Mouse (Mus musculus) hindbrain, embryonic 15.5 days (tissue): ENCODE data around the gene Sec24a. TPM values are rescaled to one million over a fixed set of nuclear protein-coding genes. Genes with fewer than 3 reads are reported as not detected.

Source experiments
- ATAC-seq: fragments of 200-750 bp; cut with Nextera tagmentation; 2 replicates; pipeline ENCODE4 v1.8.0; 2017; ENCODE audit warnings: low read depth, moderate number of reproducible peaks, moderate TSS enrichment; ENCODE audit not compliant: low FRiP score
- H3K27ac ChIP-seq: fragments of 300-500 bp; sonication (generic); replicated peaks from 2 replicates; pipeline ENCODE4 v1.5.1; 2015; ENCODE audit warnings: mild to moderate bottlenecking, inconsistent platforms
- H3K27me3 ChIP-seq: fragments of 300-500 bp; sonication (generic); 2 replicates; pipeline ENCODE4 v1.6.1; 2015; ENCODE audit warnings: control low read depth, inconsistent platforms
- H3K36me3 ChIP-seq: fragments of 300-500 bp; sonication (generic); 2 replicates; pipeline ENCODE4 v1.6.1; 2015; ENCODE audit warnings: control low read depth, inconsistent platforms
- H3K4me1 ChIP-seq: fragments of 300-500 bp; sonication (generic); replicated peaks from 2 replicates; pipeline ENCODE4 v1.6.1; 2015; ENCODE audit warnings: control low read depth, inconsistent platforms
- H3K4me2 ChIP-seq: fragments of 300-500 bp; sonication (generic); 2 replicates; pipeline ENCODE4 v1.6.1; 2015; ENCODE audit warnings: moderate library complexity, mild to moderate bottlenecking, inconsistent platforms
- H3K4me3 ChIP-seq: fragments of 300-500 bp; sonication (generic); 2 replicates; pipeline ENCODE4 v1.5.1; 2015; ENCODE audit warnings: mild to moderate bottlenecking, inconsistent platforms
- H3K9ac ChIP-seq: fragments of 300-500 bp; sonication (generic); 2 replicates; pipeline ENCODE4 v1.6.1; 2015; ENCODE audit warnings: inconsistent platforms
- H3K9me3 ChIP-seq: fragments of 300-500 bp; sonication (generic); 2 replicates; pipeline ENCODE4 v1.6.1; 2016; ENCODE audit warnings: control low read depth, inconsistent platforms
- WGBS: fragments of 180-500 bp; shearing (Covaris S2); methylation state at CpG from one replicate; pipeline ENCODE4 v1.1.7; 2015; 5-methylcytosine and 5-hydroxymethylcytosine counted together
- polyA plus RNA-seq: library from polyadenylated mRNA; unstranded; fragments of >200 nt; fragmentation: Nextera tagmentation; extraction: Ambion mirVana; gene quantifications from 2 replicates; pipeline ENCODE4 v1.2.1, GENCODE M21; 2015

Sec24a gene
- polyA plus RNA-seq, 1 experiment from 2014 or later, result 15.9 TPM

- ATAC-seq, result no peak
- Histone ChIP-seq H3K36me3 (no peaks in the 10 kb centered on the region), H3K4me1 (peaks cover 24% of the 10 kb centered on the region), H3K27me3 (peaks cover 7% of the 10 kb centered on the region; the same call in 1 of the 2 replicates), H3K4me2 (no peak overlapping the region), H3K4me3 (no peak overlapping the region), H3K9ac (no peak overlapping the region), H3K9me3 (no peaks in the 10 kb centered on the region), H3K27ac (no peak overlapping the region)
- WGBS, result 93% methylated on average over 4 of the region's 4 CpGs
These were observed 110.5 kb downstream of the Sec24a start for GRCm38 (mm10) chr11:51652889-51653418.

- no peaks in the 10 kb centered on the region for H3K36me3 ChIP-seq
- ATAC-seq, result peak; percentile 76
- peaks cover 24% of the 10 kb centered on the region for H3K4me1 ChIP-seq
- H3K9ac ChIP-seq, result peak within 1 kb of the TSS; percentile 72
- peaks cover 7% of the 10 kb centered on the region; the same call in 1 of the 2 replicates for H3K27me3 ChIP-seq
- H3K4me2 ChIP-seq, result peak within 1 kb of the TSS; percentile 97
- no peaks in the 10 kb centered on the region for H3K9me3 ChIP-seq
- H3K4me3 ChIP-seq, result peak within 1 kb of the TSS; percentile 66
- WGBS, result under 1% methylated on average over 63 of the region's 70 CpGs
- peak within 1 kb of the TSS; percentile 6 for H3K27ac ChIP-seq
These were observed 112.5 kb downstream of the Sec24a start, which contains the start of the genes N4bp3 and D930048N14Rik for GRCm38 (mm10) chr11:51650691-51651515. TSS of gene N4bp3 (minus strand) at chr11:51650842. TSS of gene D930048N14Rik (plus strand) at chr11:51650954.

- peaks cover 31% of the 10 kb centered on the region for H3K4me1 ChIP-seq
- peak overlapping the region; percentile 66 for H3K4me3 ChIP-seq
- peak overlapping the region; percentile 6; the same call in 1 of the 2 replicates for H3K27ac ChIP-seq
- no peaks in the 10 kb centered on the region for H3K36me3 ChIP-seq
- H3K27me3 ChIP-seq, result peaks cover 7% of the 10 kb centered on the region; the same call in 1 of the 2 replicates
- WGBS, result under 1% methylated on average over 30 of the region's 30 CpGs
- H3K9me3 ChIP-seq, result no peaks in the 10 kb centered on the region
- peak overlapping the region; percentile 72 for H3K9ac ChIP-seq
- peak; percentile 21; the same call in 1 of the 2 replicates for ATAC-seq
- H3K4me2 ChIP-seq, result peak overlapping the region; percentile 97
These were observed 113.2 kb downstream of the Sec24a start for GRCm38 (mm10) chr11:51650261-51650660.

DNA sequence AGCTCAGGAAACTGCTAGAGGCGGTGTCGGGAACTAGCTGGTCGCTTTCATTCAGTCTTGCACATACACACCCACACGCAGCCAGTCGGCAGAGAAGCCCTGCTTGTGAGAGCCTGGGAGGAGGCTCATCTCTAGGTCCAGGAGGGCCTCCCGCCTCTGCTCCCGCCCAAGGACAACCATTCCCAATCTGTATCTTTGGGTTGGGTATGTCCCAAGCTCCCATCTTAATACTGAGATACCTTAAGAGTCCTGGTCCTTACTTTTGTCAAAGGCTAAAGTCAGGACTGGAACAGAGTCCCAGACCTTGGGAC is 113.6 kb downstream of the Sec24a start:
- H3K9ac ChIP-seq, result peak overlapping the region; percentile 72
- H3K27me3 ChIP-seq, result peaks cover 7% of the 10 kb centered on the region; the same call in 1 of the 2 replicates
- no peak overlapping the region for H3K27ac ChIP-seq
- 5% methylated on average over 7 of the region's 7 CpGs for WGBS
- H3K9me3 ChIP-seq, result no peaks in the 10 kb centered on the region
- no peak for ATAC-seq
- H3K36me3 ChIP-seq, result no peaks in the 10 kb centered on the region
- peaks cover 35% of the 10 kb centered on the region for H3K4me1 ChIP-seq
- H3K4me3 ChIP-seq, result peak overlapping the region; percentile 66
- peak overlapping the region; percentile 97 for H3K4me2 ChIP-seq

- Histone ChIP-seq H3K4me2 (peak overlapping the region; percentile 97), H3K4me3 (peak overlapping the region; percentile 66), H3K27me3 (peaks cover 7% of the 10 kb centered on the region; the same call in 1 of the 2 replicates), H3K36me3 (0 out of 2 replicates have a peak, but pooled peaks cover 2% of the 10 kb centered on the region), H3K27ac (no peak overlapping the region), H3K4me1 (peaks cover 36% of the 10 kb centered on the region), H3K9me3 (no peaks in the 10 kb centered on the region), H3K9ac (peak overlapping the region; percentile 72)
- no peak for ATAC-seq
- WGBS, result 23% methylated on average over 11 of the region's 11 CpGs
These were observed 114.1 kb downstream of the Sec24a start for GRCm38 (mm10) chr11:51649111-51649888.

DNA sequence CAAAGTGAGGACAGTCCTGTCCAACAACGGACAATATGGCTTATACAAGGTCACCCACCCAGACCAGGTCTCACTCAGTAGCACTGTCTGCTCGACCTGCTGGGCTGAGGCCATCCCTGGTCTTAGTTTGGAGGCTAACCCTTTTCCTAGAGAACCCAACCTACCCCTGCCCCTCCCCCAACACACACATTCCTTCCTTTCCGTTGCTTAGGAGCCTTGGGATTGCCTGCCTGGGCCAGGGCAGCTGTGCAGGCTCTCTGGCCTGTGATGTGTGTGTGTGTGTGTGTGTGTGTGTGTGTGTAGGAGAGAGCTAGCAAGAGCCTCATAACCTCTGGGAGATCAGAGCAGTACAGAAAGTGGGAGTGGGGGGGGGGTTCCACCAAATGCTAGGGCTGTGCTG is 114.9 kb downstream of the Sec24a start:
- no peak for ATAC-seq
- H3K4me2 ChIP-seq, result peak overlapping the region; percentile 97
- no peak overlapping the region for H3K4me3 ChIP-seq
- WGBS, result 4% methylated on average over 3 of the region's 3 CpGs
- H3K27ac ChIP-seq, result no peak overlapping the region
- H3K9ac ChIP-seq, result no peak overlapping the region
- peaks cover 42% of the 10 kb centered on the region for H3K4me1 ChIP-seq
- 0 out of 2 replicates have a peak, but pooled peaks cover 3% of the 10 kb centered on the region for H3K36me3 ChIP-seq
- H3K9me3 ChIP-seq, result no peaks in the 10 kb centered on the region
- H3K27me3 ChIP-seq, result peaks cover 7% of the 10 kb centered on the region; the same call in 1 of the 2 replicates

DNA sequence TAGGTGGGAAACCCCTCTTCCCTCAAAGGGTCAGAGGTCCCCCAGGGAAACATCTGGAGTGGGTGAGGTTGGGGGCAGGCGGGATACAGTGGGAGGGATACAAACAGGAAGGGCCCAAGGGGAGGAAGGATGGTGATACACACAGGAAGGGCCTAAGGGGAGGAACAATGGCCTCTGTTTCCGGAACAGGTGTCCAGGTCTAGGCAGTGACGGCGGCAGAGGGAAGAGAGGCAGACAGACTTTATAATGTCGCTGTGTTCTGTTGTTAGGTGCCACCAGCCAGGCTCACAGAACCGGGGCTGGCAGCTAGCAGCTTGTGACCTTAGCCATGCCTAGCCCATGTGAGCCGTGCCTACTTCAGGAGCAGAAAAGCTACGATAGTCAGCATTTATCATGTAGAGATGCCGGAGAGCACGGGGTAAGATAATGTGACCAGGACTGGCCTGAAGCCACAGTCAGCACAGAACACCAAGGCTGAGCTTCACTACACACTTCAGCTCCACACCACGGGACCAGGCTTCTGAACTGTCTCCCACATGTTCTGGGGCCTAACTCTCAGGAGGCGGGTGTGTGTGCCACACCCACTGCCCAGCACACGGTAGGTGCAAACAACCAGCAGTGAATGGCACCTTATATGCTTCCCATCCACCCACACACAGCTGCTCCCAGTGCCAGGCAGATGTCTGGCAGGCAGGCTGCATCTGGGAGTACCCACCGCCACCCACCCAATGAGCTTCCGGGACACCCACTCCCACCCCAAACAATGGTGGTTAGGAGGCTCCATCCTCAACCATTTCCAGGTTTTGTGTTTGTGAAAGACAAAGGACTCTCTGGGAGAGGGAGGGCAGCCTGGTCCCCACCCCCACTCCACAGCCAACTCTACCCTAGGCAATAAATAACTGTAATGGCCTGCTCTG is 116.4 kb downstream of the Sec24a start:
- ATAC-seq, result no peak
- Histone ChIP-seq H3K9me3 (no peaks in the 10 kb centered on the region), H3K4me3 (no peak overlapping the region), H3K4me1 (peaks cover 42% of the 10 kb centered on the region), H3K27ac (peak overlapping the region; percentile 7), H3K4me2 (0 out of 2 replicates have a peak overlapping the region, but pooled peaks have one; percentile 6), H3K27me3 (peaks cover 3% of the 10 kb centered on the region; the same call in 1 of the 2 replicates), H3K36me3 (0 out of 2 replicates have a peak, but pooled peaks cover 9% of the 10 kb centered on the region), H3K9ac (no peak overlapping the region)
- WGBS, result 69% methylated on average over 15 of the region's 15 CpGs

- Histone ChIP-seq H3K27me3 (no peaks in the 10 kb centered on the region), H3K9me3 (no peaks in the 10 kb centered on the region), H3K4me1 (peaks cover 42% of the 10 kb centered on the region), H3K36me3 (0 out of 2 replicates have a peak, but pooled peaks cover 9% of the 10 kb centered on the region), H3K27ac (no peak overlapping the region), H3K4me3 (no peak overlapping the region), H3K9ac (no peak overlapping the region), H3K4me2 (no peak overlapping the region)
- WGBS, result 84% methylated on average over 7 of the region's 7 CpGs
- no peak for ATAC-seq
These were observed 117.2 kb downstream of the Sec24a start for GRCm38 (mm10) chr11:51646245-51646644.

- Histone ChIP-seq H3K4me2 (no peak overlapping the region), H3K27me3 (no peaks in the 10 kb centered on the region), H3K4me3 (no peak overlapping the region), H3K36me3 (0 out of 2 replicates have a peak, but pooled peaks cover 9% of the 10 kb centered on the region), H3K27ac (no peak overlapping the region), H3K9ac (no peak overlapping the region), H3K4me1 (peaks cover 40% of the 10 kb centered on the region), H3K9me3 (no peaks in the 10 kb centered on the region)
- no peak; the same call in 1 of the 2 replicates for ATAC-seq
- WGBS, result 71% methylated on average over 13 of the region's 13 CpGs
These were observed 118.1 kb downstream of the Sec24a start for GRCm38 (mm10) chr11:51645293-51645692.

- ATAC-seq, result no peak
- H3K4me2 ChIP-seq, result no peak overlapping the region
- H3K27ac ChIP-seq, result no peak overlapping the region; the same call in 1 of the 2 replicates
- H3K9me3 ChIP-seq, result no peaks in the 10 kb centered on the region
- H3K4me3 ChIP-seq, result no peak overlapping the region
- 70% methylated on average over 16 of the region's 16 CpGs for WGBS
- no peaks in the 10 kb centered on the region for H3K27me3 ChIP-seq
- H3K36me3 ChIP-seq, result 0 out of 2 replicates have a peak, but pooled peaks cover 9% of the 10 kb centered on the region
- peaks cover 29% of the 10 kb centered on the region for H3K4me1 ChIP-seq
- H3K9ac ChIP-seq, result no peak overlapping the region
These were observed 119.2 kb downstream of the Sec24a start for GRCm38 (mm10) chr11:51644217-51644616.
